Mouse (Mus musculus): Measurements from ENCODE around the gene Abhd12. TPM values are rescaled to one million over a fixed set of nuclear protein-coding genes. Genes with fewer than 3 reads are reported as not detected.

Gene Abhd12
- polyA plus RNA-seq, 1 experiment from 2014 or later: 98.2 TPM

- 38% methylated on average over 9 of the region's 9 CpGs for WGBS
- no peaks in the 10 kb centered on the region; the same call in 1 of the 2 replicates for H3K36me3 ChIP-seq
- no peaks in the 10 kb centered on the region for H3K27me3 ChIP-seq
- peak within 1 kb of the TSS; percentile 88 for H3K27ac ChIP-seq (replicated peaks)
- H3K9me3 ChIP-seq: no peaks in the 10 kb centered on the region
- peak within 1 kb of the TSS; percentile 83 for H3K4me3 ChIP-seq
- peaks cover 30% of the 10 kb centered on the region for H3K4me1 ChIP-seq
- no peak for ATAC-seq (replicated peaks)
- peak within 1 kb of the TSS; percentile 80 for H3K4me2 ChIP-seq (replicated peaks)
- H3K9ac ChIP-seq (replicated peaks): peak within 1 kb of the TSS; percentile 86
Measured at GRCm38 (mm10) chr2:150904936-150905450, 452 bp upstream of the Abhd12 start, which contains the start of gene Gins1. Gene Gins1 (plus strand): TSS chr2:150905400.

DNA sequence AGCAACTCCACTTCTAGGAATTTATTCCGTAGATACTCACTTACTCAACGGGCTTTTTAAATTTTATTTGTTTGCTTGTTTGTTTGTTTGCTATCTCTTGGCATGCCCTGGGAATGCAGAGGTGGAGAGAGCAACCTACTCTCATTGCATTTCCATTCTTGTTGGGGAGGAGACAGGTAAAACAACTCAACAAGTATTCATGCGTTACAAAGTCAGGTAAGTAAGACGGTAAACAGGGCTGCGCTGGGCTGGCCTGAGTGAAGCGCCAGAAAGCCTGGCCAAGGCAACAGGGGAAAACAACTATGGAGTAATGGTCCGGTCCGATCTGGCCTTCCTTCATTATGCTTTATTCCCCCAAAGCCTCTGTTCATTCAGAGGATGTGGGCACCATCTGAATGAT lies 2.2 kb downstream of the Abhd12 start:
- no peak for ATAC-seq (replicated peaks)
- no peak overlapping the region for H3K27ac ChIP-seq (replicated peaks)
- no peaks in the 10 kb centered on the region; the same call in 1 of the 2 replicates for H3K36me3 ChIP-seq
- H3K4me3 ChIP-seq: no peak overlapping the region
- no peak overlapping the region; the same call in 1 of the 2 replicates for H3K9ac ChIP-seq (replicated peaks)
- H3K27me3 ChIP-seq: no peaks in the 10 kb centered on the region
- H3K4me2 ChIP-seq (replicated peaks): no peak overlapping the region
- 80% methylated on average over 8 of the region's 8 CpGs for WGBS
- H3K9me3 ChIP-seq: no peaks in the 10 kb centered on the region
- peaks cover 26% of the 10 kb centered on the region for H3K4me1 ChIP-seq

GRCm38 (mm10) chr2:150900341-150900740 lies 4.2 kb downstream of the Abhd12 start:
- H3K9me3 ChIP-seq: no peaks in the 10 kb centered on the region
- no peaks in the 10 kb centered on the region; the same call in 1 of the 2 replicates for H3K36me3 ChIP-seq
- no peak overlapping the region for H3K9ac ChIP-seq (replicated peaks)
- WGBS: 92% methylated on average over 6 of the region's 6 CpGs
- ATAC-seq (replicated peaks): no peak
- H3K27me3 ChIP-seq: no peaks in the 10 kb centered on the region
- no peak overlapping the region for H3K4me2 ChIP-seq (replicated peaks)
- no peak overlapping the region for H3K27ac ChIP-seq (replicated peaks)
- H3K4me3 ChIP-seq: no peak overlapping the region
- peaks cover 26% of the 10 kb centered on the region for H3K4me1 ChIP-seq

DNA sequence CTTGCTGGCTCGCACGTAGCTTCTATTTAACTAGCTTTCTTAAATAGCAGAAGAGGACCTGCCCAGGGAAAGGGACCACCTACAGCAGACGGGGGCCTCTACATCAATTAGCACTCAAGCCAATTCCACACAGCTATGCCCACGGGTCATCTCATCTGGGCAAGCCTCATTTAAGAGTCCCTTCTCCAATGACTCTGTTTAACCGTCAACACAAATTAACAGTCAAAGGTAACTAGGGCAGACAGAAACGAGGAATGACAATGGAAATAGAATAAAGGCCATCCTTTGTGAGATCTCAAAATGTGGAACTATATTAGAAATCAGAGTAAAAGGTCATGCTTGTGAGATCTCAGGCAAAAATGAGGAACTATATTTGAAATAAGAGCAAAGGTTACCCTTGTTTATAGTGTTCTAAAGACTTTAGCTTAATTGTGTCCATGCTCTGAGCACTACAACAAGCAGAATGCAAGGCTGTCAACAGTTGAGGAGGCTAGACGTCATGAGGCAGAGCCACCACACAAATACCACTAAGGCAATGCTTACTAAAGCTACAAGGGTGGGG lies 8.8 kb downstream of the Abhd12 start:
- 73% methylated on average over 7 of the region's 7 CpGs for WGBS
- no peaks in the 10 kb centered on the region for H3K9me3 ChIP-seq
- H3K27ac ChIP-seq (replicated peaks): no peak overlapping the region
- no peaks in the 10 kb centered on the region for H3K4me1 ChIP-seq
- H3K27me3 ChIP-seq: no peaks in the 10 kb centered on the region
- no peaks in the 10 kb centered on the region; the same call in 1 of the 2 replicates for H3K36me3 ChIP-seq
- no peak overlapping the region for H3K4me2 ChIP-seq (replicated peaks)
- H3K9ac ChIP-seq (replicated peaks): no peak overlapping the region
- no peak for ATAC-seq (replicated peaks)
- no peak overlapping the region for H3K4me3 ChIP-seq

GRCm38 (mm10) chr2:150894617-150895267 lies 9.8 kb downstream of the Abhd12 start:
- Histone ChIP-seq H3K9ac (replicated peaks) (no peak overlapping the region), H3K36me3 (no peaks in the 10 kb centered on the region), H3K4me1 (no peaks in the 10 kb centered on the region), H3K4me2 (replicated peaks) (no peak overlapping the region), H3K4me3 (no peak overlapping the region), H3K27me3 (no peaks in the 10 kb centered on the region), H3K9me3 (no peaks in the 10 kb centered on the region), H3K27ac (replicated peaks) (no peak overlapping the region)
- no peak for ATAC-seq (replicated peaks)
- 87% methylated on average over 2 of the region's 2 CpGs for WGBS

DNA sequence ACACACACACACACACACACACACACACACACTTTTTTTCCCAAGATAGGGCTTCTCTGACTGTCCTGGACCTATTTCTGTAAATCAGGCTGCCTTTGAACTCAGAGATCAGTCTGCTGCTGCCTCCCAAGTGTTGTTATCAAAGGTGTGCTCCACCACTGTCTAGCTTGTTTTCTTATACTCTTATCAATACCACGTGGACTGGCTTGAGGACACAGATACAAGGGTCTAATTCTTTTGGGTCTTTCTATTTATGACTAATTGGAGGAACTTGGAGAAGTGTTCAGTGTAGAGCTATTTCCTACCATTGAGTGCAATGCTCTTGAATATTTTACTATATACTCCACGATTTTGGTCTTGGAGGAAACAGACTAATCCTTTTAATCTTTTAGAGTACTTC lies 17.2 kb downstream of the Abhd12 start:
- no peak overlapping the region for H3K9ac ChIP-seq (replicated peaks)
- no peaks in the 10 kb centered on the region for H3K36me3 ChIP-seq
- H3K4me3 ChIP-seq: no peak overlapping the region
- no peak for ATAC-seq (replicated peaks)
- 87% methylated on average over 2 of the region's 2 CpGs for WGBS
- H3K27ac ChIP-seq (replicated peaks): no peak overlapping the region
- no peaks in the 10 kb centered on the region for H3K27me3 ChIP-seq
- H3K4me2 ChIP-seq (replicated peaks): no peak overlapping the region
- no peaks in the 10 kb centered on the region for H3K4me1 ChIP-seq
- no peaks in the 10 kb centered on the region for H3K9me3 ChIP-seq

- Histone ChIP-seq H3K9me3 (no peaks in the 10 kb centered on the region), H3K27me3 (no peaks in the 10 kb centered on the region), H3K4me3 (no peak overlapping the region), H3K27ac (replicated peaks) (no peak overlapping the region), H3K9ac (replicated peaks) (no peak overlapping the region), H3K36me3 (no peaks in the 10 kb centered on the region), H3K4me2 (replicated peaks) (no peak overlapping the region), H3K4me1 (no peaks in the 10 kb centered on the region)
- no peak for ATAC-seq (replicated peaks)
Measured at GRCm38 (mm10) chr2:150886315-150886714, 18.2 kb downstream of the Abhd12 start.

- WGBS: 83% methylated on average over 1 of the region's 1 CpGs
- H3K9ac ChIP-seq (replicated peaks): no peak overlapping the region
- H3K4me2 ChIP-seq (replicated peaks): no peak overlapping the region
- no peak overlapping the region for H3K27ac ChIP-seq (replicated peaks)
- no peaks in the 10 kb centered on the region for H3K36me3 ChIP-seq
- no peaks in the 10 kb centered on the region for H3K4me1 ChIP-seq
- H3K9me3 ChIP-seq: no peaks in the 10 kb centered on the region
- no peaks in the 10 kb centered on the region for H3K27me3 ChIP-seq
- H3K4me3 ChIP-seq: no peak overlapping the region
- ATAC-seq (replicated peaks): no peak
Measured at GRCm38 (mm10) chr2:150885814-150886213, 18.7 kb downstream of the Abhd12 start.

GRCm38 (mm10) chr2:150884779-150885110 lies 19.8 kb downstream of the Abhd12 start:
- no peak overlapping the region for H3K27ac ChIP-seq (replicated peaks)
- whole genome bisulfite sequencing: 78% methylated on average over 1 of the region's 1 CpGs

GRCm38 (mm10) chr2:150884075-150884778 lies 20.3 kb downstream of the Abhd12 start:
- H3K4me3 ChIP-seq: no peak overlapping the region
- H3K27me3 ChIP-seq: no peaks in the 10 kb centered on the region
- ATAC-seq (replicated peaks): no peak
- WGBS: 91% methylated on average over 8 of the region's 8 CpGs
- no peak overlapping the region for H3K9ac ChIP-seq (replicated peaks)
- no peaks in the 10 kb centered on the region for H3K9me3 ChIP-seq
- no peaks in the 10 kb centered on the region for H3K36me3 ChIP-seq
- no peak overlapping the region for H3K4me2 ChIP-seq (replicated peaks)
- no peak overlapping the region for H3K27ac ChIP-seq (replicated peaks)
- no peaks in the 10 kb centered on the region for H3K4me1 ChIP-seq

More at GRCm38 (mm10) chr2:150884779-150885110, 19.8 kb downstream of the Abhd12 start:
- H3K9me3 ChIP-seq: no peaks in the 10 kb centered on the region
- 0 out of 2 replicates have a peak, but pooled peaks have one; percentile 43 for ATAC-seq (replicated peaks)
- H3K27me3 ChIP-seq: no peaks in the 10 kb centered on the region
- no peaks in the 10 kb centered on the region for H3K4me1 ChIP-seq
- H3K4me3 ChIP-seq: no peak overlapping the region
- no peaks in the 10 kb centered on the region for H3K36me3 ChIP-seq
- no peak overlapping the region for H3K9ac ChIP-seq (replicated peaks)
- H3K4me2 ChIP-seq (replicated peaks): no peak overlapping the region

GRCm38 (mm10) chr2:150877561-150877960 lies 27.0 kb downstream of the Abhd12 start:
- Histone ChIP-seq H3K9me3 (no peaks in the 10 kb centered on the region), H3K27me3 (no peaks in the 10 kb centered on the region), H3K4me2 (replicated peaks) (no peak overlapping the region), H3K27ac (replicated peaks) (no peak overlapping the region), H3K36me3 (no peaks in the 10 kb centered on the region), H3K4me3 (no peak overlapping the region), H3K9ac (replicated peaks) (no peak overlapping the region), H3K4me1 (no peaks in the 10 kb centered on the region)
- WGBS: 81% methylated on average over 4 of the region's 4 CpGs
- ATAC-seq (replicated peaks): no peak

DNA sequence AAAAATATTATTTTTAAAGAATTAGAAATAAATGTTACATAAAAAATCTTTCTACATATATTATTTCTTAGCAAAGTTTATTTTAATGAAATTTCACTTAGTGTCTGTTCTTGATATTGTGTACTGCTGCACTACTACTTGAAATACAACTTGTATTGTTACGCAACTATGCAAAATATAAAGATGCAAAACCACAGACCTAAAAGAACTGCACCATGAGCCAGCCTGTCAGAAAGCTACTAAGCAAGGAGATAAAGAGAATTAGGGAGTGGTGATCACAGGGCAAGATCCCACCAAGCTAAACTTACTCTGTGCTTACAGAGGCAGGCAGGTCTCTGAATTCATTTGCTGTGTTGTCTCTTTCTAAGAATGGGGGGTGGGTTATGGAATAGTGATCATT lies 29.3 kb downstream of the Abhd12 start:
- WGBS: 94% methylated on average over 1 of the region's 1 CpGs
- H3K9me3 ChIP-seq: no peaks in the 10 kb centered on the region
- no peaks in the 10 kb centered on the region for H3K27me3 ChIP-seq
- no peak overlapping the region for H3K4me3 ChIP-seq
- H3K9ac ChIP-seq (replicated peaks): no peak overlapping the region
- no peak overlapping the region for H3K4me2 ChIP-seq (replicated peaks)
- ATAC-seq (replicated peaks): no peak
- no peaks in the 10 kb centered on the region for H3K36me3 ChIP-seq
- no peaks in the 10 kb centered on the region for H3K4me1 ChIP-seq
- no peak overlapping the region for H3K27ac ChIP-seq (replicated peaks)
